Mouse (Mus musculus) heart, adult 8-10 months (tissue): ENCODE results near the gene Crygb. TPM values are rescaled to one million over a fixed set of nuclear protein-coding genes. Genes with fewer than 3 reads are reported as not detected.

Experiments
- DNase-seq: peaks from one replicate; pipeline ENCODE4 v3.0.0; 2022; ENCODE audit warnings: low spot score
- total RNA-seq, 4 experiments: library from RNA; stranded (reverse); gene quantifications; 2 replicates each; pipeline ENCODE4 v1.2.4; 2022

Gene Crygb
- not detected for total RNA-seq

- no peak for DNase-seq
These were observed at the start of gene Crygb for GRCm38 (mm10) chr1:65082188-65082587. Crygb (minus strand) TSS chr1:65082288.

GRCm38 (mm10) chr1:65131671-65132070 lies 49.6 kb upstream of the Crygb start:
- DNase-seq = no peak

GRCm38 (mm10) chr1:65130226-65130625 lies 48.1 kb upstream of the Crygb start:
- DNase-seq = no peak

GRCm38 (mm10) chr1:65129634-65130180 lies 47.6 kb upstream of the Crygb start:
- DNase-seq = no peak

GRCm38 (mm10) chr1:65122574-65123372 lies 40.7 kb upstream of the Crygb start, which contains the start of gene D630023F18Rik:
D630023F18Rik (minus strand) TSS chr1:65123214.
- DNase-seq = no peak

- no peak for DNase-seq
These were observed 37.4 kb upstream of the Crygb start, which contains the start of gene Gm28845 for GRCm38 (mm10) chr1:65119438-65119837. Gm28845 (minus strand) TSS chr1:65119558.

- no peak for DNase-seq
These were observed 36.2 kb upstream of the Crygb start for GRCm38 (mm10) chr1:65118150-65118913.

- no peak for DNase-seq
These were observed 31.6 kb upstream of the Crygb start for GRCm38 (mm10) chr1:65113536-65114172.

GRCm38 (mm10) chr1:65112807-65113196 lies 30.7 kb upstream of the Crygb start:
- DNase-seq = no peak

- peak; percentile 75 for DNase-seq
These were observed 30.1 kb upstream of the Crygb start for GRCm38 (mm10) chr1:65112031-65112806.

GRCm38 (mm10) chr1:65109756-65110435 lies 27.8 kb upstream of the Crygb start:
- no peak for DNase-seq

GRCm38 (mm10) chr1:65109196-65109595 lies 27.1 kb upstream of the Crygb start:
- DNase-seq = no peak

GRCm38 (mm10) chr1:65107654-65108279 lies 25.7 kb upstream of the Crygb start:
- no peak for DNase-seq

GRCm38 (mm10) chr1:65103273-65103672 lies 21.2 kb upstream of the Crygb start, which contains the start of gene Cryga:
Cryga (minus strand) TSS chr1:65103373.
- DNase-seq = no peak

GRCm38 (mm10) chr1:65096953-65097352 lies 14.9 kb upstream of the Crygb start:
- DNase-seq = no peak

- DNase-seq = no peak
These were observed 9.5 kb upstream of the Crygb start for GRCm38 (mm10) chr1:65091566-65091965.

GRCm38 (mm10) chr1:65090370-65090769 lies 8.3 kb upstream of the Crygb start:
- DNase-seq = peak; percentile 13

GRCm38 (mm10) chr1:65088567-65089356 lies 6.7 kb upstream of the Crygb start:
- DNase-seq = no peak

- DNase-seq = no peak
These were observed 6.5 kb downstream of the Crygb start for GRCm38 (mm10) chr1:65075607-65076006.
